Mouse (Mus musculus) urinary bladder, postnatal 14 days (tissue): ENCODE data around the gene Cldn34d.
A peak's percentile ranks its signal among the peaks of the same experiment; 100 is the strongest.

Experiments
- DNase-seq: peaks from one replicate; pipeline ENCODE4 v3.0.0; 2021; ENCODE audit warnings: low spot score

The Cldn34d gene

GRCm38 (mm10) chrX:76602824-76603223 lies at the start of gene Cldn34d:
Cldn34d (minus strand) TSS chrX:76602924.
- no peak for DNase-seq

- peak; percentile 14 for DNase-seq
Measured at GRCm38 (mm10) chrX:76598459-76599206, 4.1 kb downstream of the Cldn34d start.
